Mouse (Mus musculus) liver, postnatal 0 days (tissue): Measurements from ENCODE around the gene Smndc1. TPM values are rescaled to one million over a fixed set of nuclear protein-coding genes. Genes with fewer than 3 reads are reported as not detected.
A peak's percentile ranks its signal among the peaks of the same experiment; 100 is the strongest.

Experiments
- ATAC-seq: fragments of 200-750 bp; cut with Nextera tagmentation; 2 replicates; pipeline ENCODE4 v1.8.0; 2017; ENCODE audit warnings: mild to moderate bottlenecking, moderate library complexity
- DNase-seq: peaks from one replicate; pipeline ENCODE4 v3.0.0-alpha.2; 2016
- H3K27ac ChIP-seq: fragments of 300-500 bp; sonication (generic); 2 replicates; pipeline ENCODE4 v1.5.1; 2014; ENCODE audit warnings: antibody characterized with exemption, moderate library complexity, mild to moderate bottlenecking, low read depth
- H3K27me3 ChIP-seq: fragments of 300-500 bp; sonication (generic); 2 replicates; pipeline ENCODE4 v1.6.1; 2014; ENCODE audit warnings: low read length, control low read depth, mixed read lengths; ENCODE audit not compliant: insufficient read depth
- H3K36me3 ChIP-seq: fragments of 300-500 bp; sonication (generic); replicated peaks from 2 replicates; pipeline ENCODE4 v1.6.1; 2014; ENCODE audit warnings: mild to moderate bottlenecking, control low read depth, low read length, moderate library complexity, mixed read lengths; ENCODE audit not compliant: insufficient read depth
- H3K4me1 ChIP-seq: fragments of 300-500 bp; sonication (generic); 2 replicates; pipeline ENCODE4 v1.6.1; 2014; ENCODE audit warnings: antibody characterized with exemption, mild to moderate bottlenecking, control low read depth; ENCODE audit not compliant: insufficient read depth
- H3K4me2 ChIP-seq: fragments of 300-500 bp; sonication (generic); 2 replicates; pipeline ENCODE4 v1.6.1; 2014; ENCODE audit warnings: low read depth, mild to moderate bottlenecking, low read length, moderate library complexity, mixed read lengths
- H3K4me3 ChIP-seq: fragments of 300-500 bp; sonication (generic); 2 replicates; pipeline ENCODE4 v1.5.1; 2014; ENCODE audit warnings: low read depth, low read length
- H3K9ac ChIP-seq: fragments of 300-500 bp; sonication (generic); replicated peaks from 2 replicates; pipeline ENCODE4 v1.6.1; 2014; ENCODE audit warnings: mild to moderate bottlenecking, moderate library complexity
- H3K9me3 ChIP-seq: fragments of 300-500 bp; sonication (generic); 2 replicates; pipeline ENCODE4 v1.6.1; 2016; ENCODE audit warnings: mild to moderate bottlenecking, control low read depth, low read length, mixed read lengths
- CTCF ChIP-seq: sonication (generic); IDR thresholded peaks from 2 replicates; pipeline ENCODE4 v1.5.1; 2016; ENCODE audit warnings: antibody characterized with exemption, low read depth
- EP300 ChIP-seq: IDR thresholded peaks from 2 replicates; pipeline ENCODE4 v1.6.1; 2016; ENCODE audit warnings: antibody characterized with exemption, low read depth, mild to moderate bottlenecking
- WGBS: fragments of 180-500 bp; shearing (Covaris S2); extraction: QIAGEN DNeasy Blood & Tissue Kit; methylation state at CpG from one replicate; pipeline ENCODE4 v1.1.7; 2014; ENCODE audit not compliant: insufficient replicate concordance; 5-methylcytosine and 5-hydroxymethylcytosine counted together
- polyA plus RNA-seq: library from polyadenylated mRNA; unstranded; fragments of >200 nt; fragmentation: Nextera tagmentation; extraction: Ambion mirVana; gene quantifications from 2 replicates; pipeline ENCODE4 v1.2.1, GENCODE M21; 2015

The Smndc1 gene
- polyA plus RNA-seq, 1 experiment from 2014 or later: 18.9 TPM

DNA sequence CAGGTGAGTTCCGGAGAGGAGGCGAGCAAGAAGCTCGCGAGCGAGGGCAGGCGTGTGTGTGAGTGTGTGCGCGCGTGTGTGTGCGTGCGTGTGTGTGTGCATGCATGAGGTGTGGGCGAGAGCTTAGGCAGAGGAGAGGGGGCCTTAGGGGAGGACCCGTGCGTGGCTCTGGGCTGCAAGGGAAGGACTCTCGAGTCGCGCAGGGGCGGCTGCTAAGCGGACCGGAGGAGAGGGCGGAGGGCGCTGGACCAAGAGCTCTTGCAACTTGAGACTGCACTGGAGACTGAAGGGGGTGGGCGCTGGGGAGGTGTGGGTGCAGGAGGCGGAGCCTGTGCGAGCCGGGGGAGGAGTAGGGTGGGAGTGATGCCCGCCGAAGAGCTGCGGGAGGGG lies 60.4 kb downstream of the Smndc1 start:
- TF ChIP-seq CTCF (no peak), EP300 (no peak)
- peak overlapping the region; percentile 69 for H3K27ac ChIP-seq
- H3K4me2 ChIP-seq: peak overlapping the region; percentile 100
- peak overlapping the region; percentile 81 for H3K9ac ChIP-seq
- peak; percentile 73 for DNase-seq
- under 1% methylated on average over 24 of the region's 29 CpGs for WGBS
- peaks cover 29% of the 10 kb centered on the region for H3K4me1 ChIP-seq
- H3K27me3 ChIP-seq: no peaks in the 10 kb centered on the region
- peak; percentile 2 for ATAC-seq
- peaks cover 16% of the 10 kb centered on the region for H3K36me3 ChIP-seq
- peak overlapping the region; percentile 94 for H3K4me3 ChIP-seq
- H3K9me3 ChIP-seq: no peaks in the 10 kb centered on the region

Other genes with a start within 250 kb of the Smndc1 start
- gene Mxi1, start 80.1 kb downstream of the Smndc1 start, polyA plus RNA-seq: 24.4 and 24.5 TPM in 2 replicates
- not detected in 2 replicates for gene Gm10197, start 18.8 kb downstream of the Smndc1 start, polyA plus RNA-seq
- gene Dusp5, start 138.5 kb upstream of the Smndc1 start, polyA plus RNA-seq: 2.7 and 3.4 TPM in 2 replicates
- gene Nutf2-ps1, start 198.5 kb upstream of the Smndc1 start, polyA plus RNA-seq: 86.8 and 101 TPM in 2 replicates
- 19.4 and 19.7 TPM in 2 replicates for gene Smc3, start 209.8 kb upstream of the Smndc1 start, polyA plus RNA-seq